Mouse (Mus musculus): ENCODE results near the gene Cln5. TPM values are rescaled to one million over a fixed set of nuclear protein-coding genes. Genes with fewer than 3 reads are reported as not detected.

Gene Cln5
- 10 to 100 TPM; 61.5 to 67.7 TPM for total RNA-seq (2023)

GRCm38 (mm10) chr14:103069864-103070611 lies at the start of gene Cln5:
Gene Cln5, plus strand, starts transcription at chr14:103070216.

GRCm38 (mm10) chr14:103046677-103047076 lies 23.3 kb upstream of the Cln5 start, which contains the start of gene Acod1:
Gene Acod1, plus strand, starts transcription at chr14:103046977.

GRCm38 (mm10) chr14:103099238-103099933 lies 29.4 kb downstream of the Cln5 start, which contains the start of gene Fbxl3:
Gene Fbxl3, minus strand, starts transcription at chr14:103099566.

Other genes with a start within 250 kb of the Cln5 start
- 100 to 1,000 TPM; 212 to 213 TPM for gene Kctd12, start 87.6 kb upstream of the Cln5 start, total RNA-seq (2023)
- 10 to 100 TPM; 25.0 to 28.0 TPM for gene Acod1, start 23.2 kb upstream of the Cln5 start, total RNA-seq (2023)
- gene Fbxl3, start 29.4 kb downstream of the Cln5 start, total RNA-seq (2023): 10 to 100 TPM; 76.9 to 87.3 TPM